Mouse (Mus musculus) megakaryocyte, embryonic 14.5 days (primary cell): ENCODE data around the gene Spaca3. TPM values are rescaled to one million over a fixed set of nuclear protein-coding genes. Genes with fewer than 3 reads are reported as not detected.

Experiments used
- H3K27me3 ChIP-seq: replicated peaks from 2 replicates; pipeline ENCODE3; 2012; ENCODE audit warnings: inconsistent platforms
- H3K36me3 ChIP-seq: replicated peaks from 2 replicates; pipeline ENCODE3; 2012; ENCODE audit warnings: low read length, inconsistent platforms, mixed read lengths
- H3K4me1 ChIP-seq: 2 replicates; pipeline ENCODE4 v1.6.1; 2012; ENCODE audit warnings: inconsistent platforms
- H3K4me3 ChIP-seq: replicated peaks from 2 replicates; pipeline ENCODE3; 2012; ENCODE audit warnings: moderate library complexity, mild to moderate bottlenecking, inconsistent platforms
- H3K9me3 ChIP-seq: 2 replicates; pipeline ENCODE4 v1.6.1; 2012; ENCODE audit warnings: inconsistent platforms
- FLI1 ChIP-seq: IDR thresholded peaks from 2 replicates; pipeline ENCODE4 v1.6.1; 2012; ENCODE audit warnings: low read length, inconsistent platforms, mixed read lengths
- GATA1 ChIP-seq: IDR thresholded peaks from 3 replicates; pipeline ENCODE4 v1.6.1; 2012; ENCODE audit warnings: mixed read lengths, low read length, inconsistent platforms, borderline replicate concordance
- polyA plus RNA-seq: library from polyadenylated mRNA; stranded (reverse); fragments of >175 nt; gene quantifications from 2 replicates; pipeline ENCODE4 v1.2.3, GENCODE M21; 2012; ENCODE audit warnings: low replicate concordance; ENCODE audit not compliant: insufficient read depth

Gene Spaca3
- polyA plus RNA-seq, 1 experiment, result not detected

- Histone ChIP-seq H3K36me3 (no peaks in the 10 kb centered on the region), H3K27me3 (peaks cover 9% of the 10 kb centered on the region), H3K4me3 (no peak overlapping the region), H3K4me1 (no peaks in the 10 kb centered on the region), H3K9me3 (no peaks in the 10 kb centered on the region)
- TF ChIP-seq GATA1, result no peak
- no peak for TF ChIP-seq FLI1
Measured at GRCm38 (mm10) chr11:80835395-80835794, 22.8 kb upstream of the Spaca3 start.

- no peaks in the 10 kb centered on the region for H3K9me3 ChIP-seq
Measured at GRCm38 (mm10) chr11:80835841-80836240, 22.3 kb upstream of the Spaca3 start.

GRCm38 (mm10) chr11:80838724-80839123 is 19.4 kb upstream of the Spaca3 start:
- Histone ChIP-seq H3K36me3 (no peaks in the 10 kb centered on the region), H3K4me1 (no peaks in the 10 kb centered on the region), H3K9me3 (no peaks in the 10 kb centered on the region), H3K27me3 (peaks cover 11% of the 10 kb centered on the region), H3K4me3 (no peak overlapping the region)
- TF ChIP-seq GATA1 (no peak), FLI1 (no peak)

More at GRCm38 (mm10) chr11:80835841-80836240, 22.3 kb upstream of the Spaca3 start:
- Histone ChIP-seq H3K36me3 (no peaks in the 10 kb centered on the region), H3K27me3 (peaks cover 9% of the 10 kb centered on the region), H3K4me3 (no peak overlapping the region), H3K4me1 (no peaks in the 10 kb centered on the region)
- TF ChIP-seq FLI1 (no peak), GATA1 (no peak)

GRCm38 (mm10) chr11:80843435-80843834 is 14.7 kb upstream of the Spaca3 start:
- Histone ChIP-seq H3K4me1 (no peaks in the 10 kb centered on the region), H3K36me3 (no peaks in the 10 kb centered on the region), H3K4me3 (no peak overlapping the region), H3K9me3 (no peaks in the 10 kb centered on the region), H3K27me3 (peaks cover 9% of the 10 kb centered on the region)
- TF ChIP-seq GATA1 (no peak), FLI1 (no peak)

- Histone ChIP-seq H3K4me3 (no peak overlapping the region), H3K27me3 (peaks cover 9% of the 10 kb centered on the region), H3K36me3 (no peaks in the 10 kb centered on the region), H3K4me1 (no peaks in the 10 kb centered on the region), H3K9me3 (no peaks in the 10 kb centered on the region)
- no peak for TF ChIP-seq FLI1
- TF ChIP-seq GATA1, result no peak
Measured at GRCm38 (mm10) chr11:80845486-80845885, 12.7 kb upstream of the Spaca3 start.

GRCm38 (mm10) chr11:80846115-80846514 is 12.1 kb upstream of the Spaca3 start:
- Histone ChIP-seq H3K4me1 (no peaks in the 10 kb centered on the region), H3K9me3 (no peaks in the 10 kb centered on the region), H3K27me3 (peaks cover 9% of the 10 kb centered on the region), H3K36me3 (no peaks in the 10 kb centered on the region), H3K4me3 (no peak overlapping the region)
- TF ChIP-seq FLI1 (no peak), GATA1 (no peak)

- H3K36me3 ChIP-seq, result no peaks in the 10 kb centered on the region
- no peaks in the 10 kb centered on the region for H3K4me1 ChIP-seq
Measured at GRCm38 (mm10) chr11:80848131-80848530, 10.0 kb upstream of the Spaca3 start.

GRCm38 (mm10) chr11:80851859-80852258 is 6.3 kb upstream of the Spaca3 start:
- Histone ChIP-seq H3K36me3 (no peaks in the 10 kb centered on the region), H3K4me1 (no peaks in the 10 kb centered on the region), H3K4me3 (no peak overlapping the region), H3K9me3 (no peaks in the 10 kb centered on the region), H3K27me3 (peaks cover 6% of the 10 kb centered on the region)
- TF ChIP-seq FLI1 (no peak), GATA1 (no peak)

More at GRCm38 (mm10) chr11:80848131-80848530, 10.0 kb upstream of the Spaca3 start:
- Histone ChIP-seq H3K9me3 (no peaks in the 10 kb centered on the region), H3K4me3 (no peak overlapping the region), H3K27me3 (peaks cover 9% of the 10 kb centered on the region)
- TF ChIP-seq FLI1 (no peak), GATA1 (no peak)

- no peaks in the 10 kb centered on the region for H3K9me3 ChIP-seq
Measured at GRCm38 (mm10) chr11:80853014-80853413, 5.2 kb upstream of the Spaca3 start.

GRCm38 (mm10) chr11:80854430-80854829 is 3.7 kb upstream of the Spaca3 start:
- H3K36me3 ChIP-seq, result no peaks in the 10 kb centered on the region

More at GRCm38 (mm10) chr11:80853014-80853413, 5.2 kb upstream of the Spaca3 start:
- Histone ChIP-seq H3K4me3 (no peak overlapping the region), H3K27me3 (peaks cover under 1% of the 10 kb centered on the region), H3K36me3 (no peaks in the 10 kb centered on the region), H3K4me1 (no peaks in the 10 kb centered on the region; the same call in 1 of the 2 replicates)
- no peak for TF ChIP-seq FLI1
- TF ChIP-seq GATA1, result no peak

More at GRCm38 (mm10) chr11:80854430-80854829, 3.7 kb upstream of the Spaca3 start:
- Histone ChIP-seq H3K9me3 (no peaks in the 10 kb centered on the region), H3K27me3 (no peaks in the 10 kb centered on the region), H3K4me1 (no peaks in the 10 kb centered on the region; the same call in 1 of the 2 replicates), H3K4me3 (no peak overlapping the region)
- TF ChIP-seq GATA1 (no peak), FLI1 (no peak)
